Mouse (Mus musculus) liver, postnatal 0 days (tissue): ENCODE results near the gene Sost.

Experiments
- CTCF ChIP-seq: sonication (generic); IDR thresholded peaks from 2 replicates; pipeline ENCODE4 v1.5.1; 2016; ENCODE audit warnings: antibody characterized with exemption, low read depth
- EP300 ChIP-seq: IDR thresholded peaks from 2 replicates; pipeline ENCODE4 v1.6.1; 2016; ENCODE audit warnings: antibody characterized with exemption, low read depth, mild to moderate bottlenecking

- TF ChIP-seq CTCF (no peak), EP300 (no peak)
Observed at GRCm38 (mm10) chr11:101953441-101953840, 13.4 kb downstream of the Sost start.
